Mouse (Mus musculus): ENCODE results near the gene Nfyb. TPM values are rescaled to one million over a fixed set of nuclear protein-coding genes. Genes with fewer than 3 reads are reported as not detected.

Gene Nfyb
- polyA plus RNA-seq, 1 experiment from 2014 or later, result 60.7 TPM

DNA sequence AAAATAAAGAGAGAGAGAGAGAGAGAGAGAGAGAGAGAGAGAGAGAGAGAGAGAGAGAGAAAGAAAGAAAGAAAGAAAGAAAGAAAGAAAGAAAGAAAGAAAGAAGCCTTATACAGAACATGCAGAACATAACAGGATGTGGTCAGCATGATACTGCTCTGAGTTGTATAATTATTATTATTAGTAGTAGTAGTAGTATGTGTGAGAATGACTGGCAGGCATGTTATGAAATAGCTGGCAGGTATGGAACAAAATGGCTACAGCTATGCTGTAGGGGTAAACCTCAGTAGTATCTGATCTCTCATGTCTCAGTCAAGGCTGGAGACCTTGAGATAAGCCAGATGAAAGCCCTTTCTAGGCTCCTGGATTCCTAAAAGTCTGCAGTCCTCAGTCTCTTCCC lies 25.2 kb upstream of the Nfyb start:
- H3K27me3 ChIP-seq (ENCODE audit: control insufficient read depth, insufficient read depth, low read length), result no peaks in the 10 kb centered on the region
- no peak overlapping the region for H3K27ac ChIP-seq (ENCODE audit: low read depth, low read length)
- no peak overlapping the region for H3K4me3 ChIP-seq (ENCODE audit: low read depth, low read length)
- no peak overlapping the region for H3K9ac ChIP-seq (ENCODE audit: low read depth, low read length)
- DNase-seq (ENCODE audit: low spot score), result no peak
- H3K4me1 ChIP-seq (replicated peaks; ENCODE audit: control insufficient read depth, insufficient read depth, low read length), result no peaks in the 10 kb centered on the region
- no peak for ATAC-seq (ENCODE audit: low FRiP score)
- H3K36me3 ChIP-seq (ENCODE audit: control insufficient read depth, insufficient read depth, low read length), result no peaks in the 10 kb centered on the region
- H3K9me3 ChIP-seq (ENCODE audit: control insufficient read depth, low read length), result no peaks in the 10 kb centered on the region; the same call in 1 of the 2 replicates
- no peak overlapping the region for H3K4me2 ChIP-seq (replicated peaks; ENCODE audit: low read depth, low read length)

DNA sequence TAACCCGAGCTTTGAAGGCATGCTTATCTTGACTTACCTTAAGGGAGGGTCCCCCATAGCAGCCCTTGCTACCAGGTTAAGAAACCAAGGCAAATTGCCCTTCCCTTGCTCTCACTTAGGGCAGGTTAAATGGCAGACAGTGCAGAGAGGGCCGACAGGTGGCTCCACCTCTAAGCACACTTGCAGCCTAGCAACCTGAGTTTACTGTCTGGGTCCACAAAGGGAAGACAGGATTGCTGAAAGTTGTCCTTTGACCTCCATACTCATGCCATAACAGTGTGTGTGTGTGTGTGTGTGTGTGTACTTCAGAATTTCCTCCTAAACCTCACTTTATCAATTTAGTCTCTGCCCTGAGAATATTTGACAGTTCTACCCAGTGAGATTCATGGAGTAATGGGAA lies 18.5 kb upstream of the Nfyb start:
- 0 out of 2 replicates have a peak, but pooled peaks cover 2% of the 10 kb centered on the region for H3K4me1 ChIP-seq (replicated peaks; ENCODE audit: control insufficient read depth, insufficient read depth, low read length)
- 43% methylated on average over 2 of the region's 2 CpGs for WGBS
- ATAC-seq (ENCODE audit: low FRiP score) (no peak), DNase-seq (ENCODE audit: low spot score) (no peak)
- no peak overlapping the region for H3K9ac ChIP-seq (ENCODE audit: low read depth, low read length)
- no peaks in the 10 kb centered on the region for H3K9me3 ChIP-seq (ENCODE audit: control insufficient read depth, low read length)
- no peak overlapping the region for H3K4me3 ChIP-seq (ENCODE audit: low read depth, low read length)
- no peak overlapping the region for H3K4me2 ChIP-seq (replicated peaks; ENCODE audit: low read depth, low read length)
- H3K27ac ChIP-seq (ENCODE audit: low read depth, low read length), result no peak overlapping the region
- H3K36me3 ChIP-seq (ENCODE audit: control insufficient read depth, insufficient read depth, low read length), result no peaks in the 10 kb centered on the region
- H3K27me3 ChIP-seq (ENCODE audit: control insufficient read depth, insufficient read depth, low read length), result no peaks in the 10 kb centered on the region

DNA sequence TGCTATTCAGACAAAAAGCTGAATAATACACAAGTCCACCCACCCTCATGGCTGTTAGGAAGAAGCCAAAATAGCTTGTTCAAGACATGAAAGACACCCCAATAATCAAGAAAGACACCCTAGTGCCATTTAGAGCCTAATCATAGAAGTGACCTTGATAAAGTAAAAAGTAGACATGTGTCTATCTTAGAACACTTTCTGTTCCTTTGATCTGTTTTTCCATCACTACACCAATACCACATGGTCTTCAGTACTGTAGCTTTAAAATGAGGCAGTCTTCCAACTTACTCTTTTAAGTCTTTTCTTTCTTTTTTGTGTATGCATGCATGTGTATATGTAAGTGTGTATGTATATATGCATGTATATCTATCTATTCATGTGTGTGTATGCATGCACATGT lies 16.9 kb upstream of the Nfyb start:
- Histone ChIP-seq H3K36me3 (ENCODE audit: control insufficient read depth, insufficient read depth, low read length) (no peaks in the 10 kb centered on the region), H3K27me3 (ENCODE audit: control insufficient read depth, insufficient read depth, low read length) (no peaks in the 10 kb centered on the region), H3K4me3 (ENCODE audit: low read depth, low read length) (no peak overlapping the region), H3K9me3 (ENCODE audit: control insufficient read depth, low read length) (no peaks in the 10 kb centered on the region), H3K27ac (ENCODE audit: low read depth, low read length) (no peak overlapping the region), H3K9ac (ENCODE audit: low read depth, low read length) (no peak overlapping the region), H3K4me1 (replicated peaks; ENCODE audit: control insufficient read depth, insufficient read depth, low read length) (0 out of 2 replicates have a peak, but pooled peaks cover 2% of the 10 kb centered on the region), H3K4me2 (replicated peaks; ENCODE audit: low read depth, low read length) (no peak overlapping the region)
- DNase-seq (ENCODE audit: low spot score) (no peak), ATAC-seq (ENCODE audit: low FRiP score) (no peak)

DNA sequence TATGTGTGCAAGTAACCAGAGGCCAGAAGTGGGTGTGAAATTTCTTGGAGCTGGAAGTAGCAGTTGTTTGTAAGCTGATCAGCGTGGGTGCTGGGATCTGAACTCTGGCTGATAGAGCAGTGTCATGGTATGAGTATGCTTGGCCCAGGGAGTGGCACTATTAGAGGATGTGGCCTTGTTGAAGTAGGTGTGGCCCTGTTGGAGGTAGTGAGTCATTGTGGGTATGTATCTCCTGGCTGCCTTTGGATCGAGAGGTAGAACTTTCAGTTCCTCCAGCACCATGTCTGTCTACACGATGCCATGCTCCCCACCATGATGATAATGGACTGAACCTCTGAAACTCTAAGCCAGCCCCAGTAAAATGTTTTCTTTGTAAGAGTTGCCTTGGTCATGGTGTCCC lies 16.4 kb upstream of the Nfyb start:
- DNase-seq (ENCODE audit: low spot score), result no peak
- no peak for ATAC-seq (ENCODE audit: low FRiP score)
- H3K27me3 ChIP-seq (ENCODE audit: control insufficient read depth, insufficient read depth, low read length), result no peaks in the 10 kb centered on the region
- H3K4me1 ChIP-seq (replicated peaks; ENCODE audit: control insufficient read depth, insufficient read depth, low read length), result 0 out of 2 replicates have a peak, but pooled peaks cover 2% of the 10 kb centered on the region
- no peak overlapping the region for H3K4me3 ChIP-seq (ENCODE audit: low read depth, low read length)
- H3K9me3 ChIP-seq (ENCODE audit: control insufficient read depth, low read length), result no peaks in the 10 kb centered on the region
- no peak overlapping the region for H3K4me2 ChIP-seq (replicated peaks; ENCODE audit: low read depth, low read length)
- H3K27ac ChIP-seq (ENCODE audit: low read depth, low read length), result no peak overlapping the region
- no peaks in the 10 kb centered on the region for H3K36me3 ChIP-seq (ENCODE audit: control insufficient read depth, insufficient read depth, low read length)
- no peak overlapping the region for H3K9ac ChIP-seq (ENCODE audit: low read depth, low read length)
- WGBS, result 95% methylated on average over 3 of the region's 3 CpGs

DNA sequence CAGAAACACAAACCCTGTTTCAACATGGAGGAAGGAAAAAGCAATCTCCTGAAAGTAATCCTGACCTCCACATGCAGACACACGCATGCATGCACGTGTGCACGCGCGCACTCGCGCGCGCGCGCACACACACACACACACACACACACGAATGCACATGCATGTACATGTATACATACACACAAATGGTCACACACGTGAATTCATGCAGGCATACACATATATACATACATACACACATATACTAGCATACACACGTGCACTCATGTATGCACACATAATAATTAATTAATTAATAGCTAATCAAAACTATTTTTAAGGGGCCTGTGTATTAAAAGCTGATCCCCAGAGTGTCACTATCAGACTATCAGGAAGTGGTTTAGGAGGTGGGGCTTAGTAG lies 15.9 kb upstream of the Nfyb start:
- Histone ChIP-seq H3K4me3 (ENCODE audit: low read depth, low read length) (no peak overlapping the region), H3K27me3 (ENCODE audit: control insufficient read depth, insufficient read depth, low read length) (no peaks in the 10 kb centered on the region), H3K9me3 (ENCODE audit: control insufficient read depth, low read length) (no peaks in the 10 kb centered on the region), H3K9ac (ENCODE audit: low read depth, low read length) (no peak overlapping the region), H3K4me1 (replicated peaks; ENCODE audit: control insufficient read depth, insufficient read depth, low read length) (0 out of 2 replicates have a peak, but pooled peaks cover 2% of the 10 kb centered on the region), H3K4me2 (replicated peaks; ENCODE audit: low read depth, low read length) (no peak overlapping the region), H3K27ac (ENCODE audit: low read depth, low read length) (no peak overlapping the region), H3K36me3 (ENCODE audit: control insufficient read depth, insufficient read depth, low read length) (no peaks in the 10 kb centered on the region)
- ATAC-seq (ENCODE audit: low FRiP score) (no peak), DNase-seq (ENCODE audit: low spot score) (no peak)
- 98% methylated on average over 14 of the region's 14 CpGs for WGBS

DNA sequence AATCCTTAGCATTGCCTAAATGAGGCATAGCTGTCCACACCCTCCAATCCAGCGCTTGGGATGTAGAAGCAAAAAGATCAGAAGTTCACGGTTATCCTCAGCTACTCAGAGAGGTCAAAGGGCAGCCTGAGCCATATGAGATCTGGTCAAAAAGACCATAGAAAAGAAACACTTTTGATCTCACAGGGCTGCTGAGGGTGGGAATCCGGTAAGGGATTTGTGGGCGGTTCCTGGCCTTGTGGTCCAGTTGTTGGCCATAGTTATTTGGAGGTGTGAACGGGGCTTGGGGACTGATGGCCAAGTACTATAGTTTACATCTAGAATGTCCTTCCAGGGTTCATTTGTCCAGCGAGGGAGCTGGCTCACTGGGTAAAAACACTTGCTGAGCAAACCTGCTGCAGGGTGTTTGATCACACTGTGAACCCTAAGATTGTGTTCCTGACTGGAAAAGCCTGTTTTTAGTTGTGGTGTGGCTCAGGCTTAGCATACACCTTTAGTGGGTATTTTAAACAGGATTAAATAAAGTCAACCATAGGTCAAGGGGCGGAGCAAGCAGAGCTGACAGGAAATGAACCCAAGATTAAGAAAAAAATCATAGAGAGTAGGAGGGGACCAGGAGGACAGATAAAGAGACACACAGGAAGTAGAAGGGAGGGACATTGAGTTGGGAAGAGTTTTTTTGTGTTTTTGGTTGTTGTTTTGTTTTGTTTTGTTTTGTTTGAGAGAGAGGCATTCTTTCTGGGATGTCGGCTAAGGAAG lies 15.0 kb upstream of the Nfyb start:
- no peak overlapping the region for H3K4me3 ChIP-seq (ENCODE audit: low read depth, low read length)
- H3K9me3 ChIP-seq (ENCODE audit: control insufficient read depth, low read length), result no peaks in the 10 kb centered on the region
- no peaks in the 10 kb centered on the region for H3K36me3 ChIP-seq (ENCODE audit: control insufficient read depth, insufficient read depth, low read length)
- no peak overlapping the region for H3K27ac ChIP-seq (ENCODE audit: low read depth, low read length)
- H3K4me1 ChIP-seq (replicated peaks; ENCODE audit: control insufficient read depth, insufficient read depth, low read length), result 0 out of 2 replicates have a peak, but pooled peaks cover 2% of the 10 kb centered on the region
- no peak overlapping the region for H3K4me2 ChIP-seq (replicated peaks; ENCODE audit: low read depth, low read length)
- H3K9ac ChIP-seq (ENCODE audit: low read depth, low read length), result no peak overlapping the region
- WGBS, result 75% methylated on average over 8 of the region's 8 CpGs
- DNase-seq (ENCODE audit: low spot score) (no peak), ATAC-seq (ENCODE audit: low FRiP score) (no peak)
- H3K27me3 ChIP-seq (ENCODE audit: control insufficient read depth, insufficient read depth, low read length), result no peaks in the 10 kb centered on the region

DNA sequence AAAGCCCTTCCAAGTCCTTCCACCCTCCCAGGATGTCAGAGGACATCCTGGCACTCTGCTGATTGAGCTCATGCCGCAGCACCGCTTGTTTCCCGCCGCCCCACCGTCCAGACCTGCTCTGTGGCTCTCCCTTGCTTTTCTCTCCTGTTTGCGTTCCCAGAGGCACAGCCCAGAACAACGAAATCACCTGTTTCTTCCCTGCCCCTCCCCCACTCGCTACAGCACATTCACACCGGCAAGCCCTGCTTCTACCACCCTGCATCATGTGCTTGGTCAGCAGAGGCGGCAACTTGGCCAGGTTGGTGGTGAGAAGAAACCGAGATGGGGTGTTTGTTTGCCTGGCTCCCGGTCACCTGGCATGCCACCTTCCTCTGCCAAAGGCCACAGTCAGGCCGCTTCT lies 13.9 kb upstream of the Nfyb start:
- Histone ChIP-seq H3K36me3 (ENCODE audit: control insufficient read depth, insufficient read depth, low read length) (no peaks in the 10 kb centered on the region), H3K9ac (ENCODE audit: low read depth, low read length) (no peak overlapping the region), H3K27me3 (ENCODE audit: control insufficient read depth, insufficient read depth, low read length) (no peaks in the 10 kb centered on the region), H3K27ac (ENCODE audit: low read depth, low read length) (no peak overlapping the region), H3K4me1 (replicated peaks; ENCODE audit: control insufficient read depth, insufficient read depth, low read length) (0 out of 2 replicates have a peak, but pooled peaks cover 2% of the 10 kb centered on the region), H3K4me2 (replicated peaks; ENCODE audit: low read depth, low read length) (no peak overlapping the region), H3K9me3 (ENCODE audit: control insufficient read depth, low read length) (no peaks in the 10 kb centered on the region), H3K4me3 (ENCODE audit: low read depth, low read length) (no peak overlapping the region)
- WGBS, result 37% methylated on average over 13 of the region's 13 CpGs
- ATAC-seq (ENCODE audit: low FRiP score), result no peak
- no peak for DNase-seq (ENCODE audit: low spot score)

DNA sequence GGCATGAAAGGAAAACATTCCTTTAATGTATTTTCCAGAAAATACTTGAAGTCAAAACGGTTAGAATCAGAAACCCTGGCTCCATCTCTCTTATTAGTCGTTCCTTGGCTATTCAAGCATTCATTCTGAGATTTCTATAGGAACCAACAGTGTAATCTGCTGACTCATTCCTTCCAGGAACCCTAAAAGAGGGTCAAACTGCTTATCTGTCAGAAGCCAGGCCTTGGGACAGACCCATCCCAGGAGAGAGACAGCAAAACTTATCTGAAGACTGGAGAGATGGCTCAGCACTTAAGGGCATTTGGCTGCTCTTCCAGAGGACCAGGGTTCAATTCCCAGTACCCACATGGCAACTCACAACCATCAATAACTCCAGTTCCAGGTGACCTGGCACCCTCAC lies 13.1 kb upstream of the Nfyb start:
- ATAC-seq (ENCODE audit: low FRiP score), result no peak
- H3K4me3 ChIP-seq (ENCODE audit: low read depth, low read length), result no peak overlapping the region
- H3K4me1 ChIP-seq (replicated peaks; ENCODE audit: control insufficient read depth, insufficient read depth, low read length), result 0 out of 2 replicates have a peak, but pooled peaks cover 2% of the 10 kb centered on the region
- DNase-seq (ENCODE audit: low spot score), result no peak
- no peaks in the 10 kb centered on the region for H3K27me3 ChIP-seq (ENCODE audit: control insufficient read depth, insufficient read depth, low read length)
- no peak overlapping the region for H3K4me2 ChIP-seq (replicated peaks; ENCODE audit: low read depth, low read length)
- H3K27ac ChIP-seq (ENCODE audit: low read depth, low read length), result no peak overlapping the region
- H3K9ac ChIP-seq (ENCODE audit: low read depth, low read length), result no peak overlapping the region
- H3K36me3 ChIP-seq (ENCODE audit: control insufficient read depth, insufficient read depth, low read length), result no peaks in the 10 kb centered on the region
- WGBS, result 63% methylated on average over 2 of the region's 2 CpGs
- no peaks in the 10 kb centered on the region for H3K9me3 ChIP-seq (ENCODE audit: control insufficient read depth, low read length)

DNA sequence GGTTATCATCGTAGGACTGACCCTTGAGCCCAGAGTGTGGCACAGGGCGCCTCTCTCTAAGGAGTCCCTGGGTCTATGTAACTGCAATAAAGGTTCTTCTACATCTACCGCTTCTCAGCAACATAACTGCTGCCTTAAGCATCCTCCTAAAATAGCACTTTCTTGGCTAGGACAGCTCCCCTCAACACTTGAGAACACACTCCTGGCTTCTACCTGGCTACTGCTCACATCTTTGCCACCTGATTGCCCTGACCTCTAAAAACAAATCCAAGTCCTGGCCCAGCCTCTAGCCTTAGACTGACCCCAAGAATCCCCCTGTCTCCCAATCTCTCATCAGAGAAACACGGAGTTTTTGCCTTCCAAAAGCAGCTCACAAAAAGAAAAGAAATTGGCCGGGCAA lies 10.9 kb upstream of the Nfyb start:
- Histone ChIP-seq H3K27me3 (ENCODE audit: control insufficient read depth, insufficient read depth, low read length) (no peaks in the 10 kb centered on the region), H3K36me3 (ENCODE audit: control insufficient read depth, insufficient read depth, low read length) (no peaks in the 10 kb centered on the region), H3K9ac (ENCODE audit: low read depth, low read length) (no peak overlapping the region), H3K4me2 (replicated peaks; ENCODE audit: low read depth, low read length) (no peak overlapping the region), H3K4me3 (ENCODE audit: low read depth, low read length) (no peak overlapping the region), H3K27ac (ENCODE audit: low read depth, low read length) (no peak overlapping the region), H3K4me1 (replicated peaks; ENCODE audit: control insufficient read depth, insufficient read depth, low read length) (0 out of 2 replicates have a peak, but pooled peaks cover 2% of the 10 kb centered on the region), H3K9me3 (ENCODE audit: control insufficient read depth, low read length) (no peaks in the 10 kb centered on the region)
- 91% methylated on average over 5 of the region's 5 CpGs for WGBS
- no peak for DNase-seq (ENCODE audit: low spot score)
- no peak for ATAC-seq (ENCODE audit: low FRiP score)
